Mouse (Mus musculus): ENCODE data around the gene Gm11437.

DNA sequence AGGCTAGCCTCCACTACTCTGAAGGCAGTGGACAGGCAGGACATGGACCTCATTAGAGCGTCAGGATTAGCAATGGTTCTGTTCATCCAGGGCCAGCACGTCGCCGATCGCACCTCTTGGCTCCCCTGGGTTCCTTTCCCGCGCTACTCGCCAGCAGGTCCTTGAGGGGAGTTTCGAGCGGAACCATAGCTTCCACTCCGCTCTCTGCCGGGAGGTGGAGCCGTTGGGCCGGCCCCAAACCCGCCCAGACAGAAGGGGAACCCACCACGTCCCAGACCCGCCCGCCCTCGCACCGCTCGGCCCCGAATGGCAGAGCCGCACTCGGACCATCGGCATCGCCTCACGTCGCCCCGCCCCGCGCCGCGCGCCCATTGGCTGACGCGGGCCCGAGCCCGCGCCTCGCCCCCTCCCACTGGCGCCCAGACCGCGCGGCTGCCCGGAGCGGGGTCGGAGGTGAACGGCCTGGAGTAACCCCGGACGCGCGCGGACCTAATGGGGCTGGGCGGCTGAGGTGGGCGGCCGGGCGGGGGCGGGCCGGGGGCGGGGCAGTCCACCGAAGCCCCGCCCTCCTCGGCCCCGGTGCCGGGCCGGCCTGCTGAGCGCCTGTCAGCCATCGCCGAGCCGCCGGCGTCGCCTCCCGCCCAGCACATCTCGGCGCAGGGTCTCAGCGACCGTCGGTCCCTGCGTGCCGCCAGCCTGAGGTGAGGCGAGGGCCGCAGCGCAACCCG is 12.1 kb upstream of the Gm11437 start:
- TF ChIP-seq POLR2A (IDR thresholded peaks at IDR 0.05; ENCODE audit: low read depth, low read length) (peak; percentile 76; the same call in 1 of the 2 replicates), CTCF (IDR thresholded peaks at IDR 0.05; ENCODE audit: borderline replicate concordance, insufficient read depth, low read length) (no peak)
